Mouse (Mus musculus) olfactory bulb, adult 2 months (tissue): ENCODE measurements around the gene Sv2c.
"Not testable (repeated sequence)": the region's sequence is repeated elsewhere in the genome, so short reads cannot be mapped to it uniquely, and the experiment has no call there.

ENCODE experiments used
- CTCF ChIP-seq: fragments of 200-500 bp; IDR thresholded peaks from 2 replicates; pipeline ENCODE4 v1.5.1; 2012; ENCODE audit warnings: low read depth, mild to moderate bottlenecking, low read length, moderate library complexity; ENCODE audit not compliant: insufficient read depth
- POLR2A ChIP-seq: fragments of 200-500 bp; IDR thresholded peaks from 2 replicates; pipeline ENCODE4 v1.6.1; 2012; ENCODE audit warnings: mild to moderate bottlenecking, low read depth, low read length, moderate library complexity; ENCODE audit not compliant: insufficient read depth

GRCm38 (mm10) chr13:96081276-96081675 is 51.1 kb downstream of the Sv2c start, which contains the start of gene Gm20075:
- TF ChIP-seq CTCF, POLR2A: not testable (repeated sequence)
